Mouse (Mus musculus): ENCODE measurements at regions not wholly inside any gene's neighbourhood (a gene's known extent, or its start where the extent isn't known, plus 50 kb on each side); places are given as distances from the start of the nearest gene placed in this dataset.

GRCm38 (mm10) chr9:113340838-113341237 is 367.2 kb downstream of the Pdcd6ip start:
- Histone ChIP-seq H3K36me3 (no peaks in the 10 kb centered on the region), H3K9ac (no peak overlapping the region), H3K4me3 (replicated peaks) (no peak overlapping the region), H3K4me1 (peaks cover 7% of the 10 kb centered on the region), H3K4me2 (no peak overlapping the region), H3K9me3 (replicated peaks) (no peaks in the 10 kb centered on the region), H3K27ac (no peak overlapping the region), H3K27me3 (no peaks in the 10 kb centered on the region)
- ATAC-seq (replicated peaks; ENCODE audit: low FRiP score) = 0 out of 2 replicates have a peak, but pooled peaks have one; percentile 40
- WGBS = 47% methylated on average over 6 of the region's 6 CpGs

- Histone ChIP-seq H3K36me3 (no peaks in the 10 kb centered on the region), H3K9ac (no peak overlapping the region), H3K27ac (no peak overlapping the region), H3K4me2 (no peak overlapping the region), H3K27me3 (no peaks in the 10 kb centered on the region), H3K9me3 (replicated peaks) (no peaks in the 10 kb centered on the region), H3K4me3 (replicated peaks) (no peak overlapping the region), H3K4me1 (peaks cover 7% of the 10 kb centered on the region)
- 74% methylated on average over 3 of the region's 3 CpGs for WGBS
- no peak for ATAC-seq (replicated peaks; ENCODE audit: low FRiP score)
These were observed 368.0 kb downstream of the Pdcd6ip start for GRCm38 (mm10) chr9:113340036-113340435.

GRCm38 (mm10) chr9:113324489-113324888 is 383.6 kb downstream of the Pdcd6ip start:
- 60% methylated on average over 3 of the region's 3 CpGs for WGBS
- no peaks in the 10 kb centered on the region for H3K9me3 ChIP-seq (replicated peaks)
- H3K9ac ChIP-seq = no peak overlapping the region
- H3K27ac ChIP-seq = no peak overlapping the region
- no peaks in the 10 kb centered on the region for H3K4me1 ChIP-seq
- H3K4me2 ChIP-seq = no peak overlapping the region
- no peak for ATAC-seq (replicated peaks; ENCODE audit: low FRiP score)
- H3K4me3 ChIP-seq (replicated peaks) = no peak overlapping the region
- H3K27me3 ChIP-seq = no peaks in the 10 kb centered on the region
- H3K36me3 ChIP-seq = no peaks in the 10 kb centered on the region

- H3K4me1 ChIP-seq = no peaks in the 10 kb centered on the region
- no peak for ATAC-seq (replicated peaks; ENCODE audit: low FRiP score)
- H3K9ac ChIP-seq = no peak overlapping the region
- H3K27ac ChIP-seq = no peak overlapping the region
- H3K4me3 ChIP-seq (replicated peaks) = no peak overlapping the region
- H3K9me3 ChIP-seq (replicated peaks) = no peaks in the 10 kb centered on the region
- 71% methylated on average over 7 of the region's 7 CpGs for WGBS
- H3K36me3 ChIP-seq = no peaks in the 10 kb centered on the region
- no peaks in the 10 kb centered on the region for H3K27me3 ChIP-seq
- H3K4me2 ChIP-seq = no peak overlapping the region
These were observed 398.1 kb downstream of the Pdcd6ip start for GRCm38 (mm10) chr9:113309707-113310574.

DNA sequence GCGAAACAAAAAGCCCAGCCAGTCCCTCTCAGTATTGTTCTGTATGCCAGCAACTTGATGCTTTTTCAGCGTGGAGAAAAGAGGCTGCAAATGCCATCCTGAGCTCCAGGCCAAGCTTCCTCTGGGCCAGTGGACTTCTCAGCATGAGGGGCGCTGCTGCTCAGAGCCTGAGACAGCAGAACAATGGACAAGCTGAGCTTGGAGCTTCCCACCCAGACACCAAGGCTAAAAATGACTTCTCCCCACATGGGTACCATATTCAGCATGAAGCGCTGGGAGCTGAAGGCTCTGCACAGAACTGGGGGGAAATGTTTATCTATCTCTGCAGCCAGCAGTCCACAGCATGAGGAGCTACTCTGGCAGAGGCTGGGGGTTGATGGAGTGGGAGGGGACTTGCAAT is 402.3 kb downstream of the Pdcd6ip start:
- Histone ChIP-seq H3K9me3 (replicated peaks) (no peaks in the 10 kb centered on the region), H3K9ac (no peak overlapping the region), H3K4me2 (no peak overlapping the region), H3K27ac (no peak overlapping the region), H3K4me3 (replicated peaks) (no peak overlapping the region), H3K4me1 (no peaks in the 10 kb centered on the region), H3K27me3 (no peaks in the 10 kb centered on the region), H3K36me3 (no peaks in the 10 kb centered on the region)
- ATAC-seq (replicated peaks; ENCODE audit: low FRiP score) = no peak
- WGBS = 63% methylated on average over 4 of the region's 4 CpGs

DNA sequence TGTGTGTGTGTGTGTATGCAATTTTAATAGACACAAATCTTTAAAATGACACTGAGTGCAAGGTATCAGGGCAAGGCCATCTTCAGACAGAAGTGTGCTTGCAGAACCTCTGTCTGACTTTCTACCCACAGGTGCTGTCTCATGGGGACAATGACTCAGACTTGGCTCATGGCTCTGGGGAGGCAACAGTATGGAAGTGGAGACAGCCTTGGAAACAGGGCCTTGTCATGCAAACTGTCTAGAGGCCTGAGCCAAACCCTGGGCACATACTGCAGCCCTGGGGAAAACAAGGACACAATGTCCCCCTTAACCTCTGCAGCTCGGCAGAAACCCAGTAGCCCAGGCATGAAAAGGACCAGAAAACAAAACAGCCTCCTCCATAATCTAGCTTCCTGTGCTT is 405.6 kb downstream of the Pdcd6ip start:
- WGBS = 27% methylated on average over 1 of the region's 1 CpGs
- Histone ChIP-seq H3K27me3 (no peaks in the 10 kb centered on the region), H3K36me3 (no peaks in the 10 kb centered on the region)

GRCm38 (mm10) chr9:113300846-113301245 is 407.2 kb downstream of the Pdcd6ip start:
- H3K9me3 ChIP-seq (replicated peaks) = no peaks in the 10 kb centered on the region
- no peak overlapping the region for H3K9ac ChIP-seq
- H3K27me3 ChIP-seq = no peaks in the 10 kb centered on the region
- no peak overlapping the region for H3K4me3 ChIP-seq (replicated peaks)
- H3K36me3 ChIP-seq = no peaks in the 10 kb centered on the region
- 25% methylated on average over 2 of the region's 2 CpGs for WGBS
- no peak overlapping the region for H3K4me2 ChIP-seq
- no peak for ATAC-seq (replicated peaks; ENCODE audit: low FRiP score)
- H3K4me1 ChIP-seq = peaks cover 7% of the 10 kb centered on the region
- no peak overlapping the region for H3K27ac ChIP-seq

More for the DNA sequence above, 405.6 kb downstream of the Pdcd6ip start:
- no peak overlapping the region for H3K9ac ChIP-seq
- H3K9me3 ChIP-seq (replicated peaks) = no peaks in the 10 kb centered on the region
- H3K4me1 ChIP-seq = no peaks in the 10 kb centered on the region
- H3K4me3 ChIP-seq (replicated peaks) = no peak overlapping the region
- no peak overlapping the region for H3K4me2 ChIP-seq
- no peak overlapping the region for H3K27ac ChIP-seq
- ATAC-seq (replicated peaks; ENCODE audit: low FRiP score) = no peak

GRCm38 (mm10) chr9:113299900-113300299 is 408.2 kb downstream of the Pdcd6ip start:
- 24% methylated on average over 3 of the region's 3 CpGs for WGBS
- Histone ChIP-seq H3K9me3 (replicated peaks) (no peaks in the 10 kb centered on the region), H3K9ac (no peak overlapping the region), H3K4me2 (no peak overlapping the region), H3K27ac (no peak overlapping the region), H3K36me3 (no peaks in the 10 kb centered on the region), H3K4me3 (replicated peaks) (no peak overlapping the region), H3K4me1 (peaks cover 10% of the 10 kb centered on the region), H3K27me3 (no peaks in the 10 kb centered on the region)
- ATAC-seq (replicated peaks; ENCODE audit: low FRiP score) = no peak

- no peaks in the 10 kb centered on the region for H3K27me3 ChIP-seq
- WGBS = 27% methylated on average over 5 of the region's 5 CpGs
- peaks cover 10% of the 10 kb centered on the region for H3K4me1 ChIP-seq
- H3K9ac ChIP-seq = no peak overlapping the region
- no peak overlapping the region for H3K4me3 ChIP-seq (replicated peaks)
- H3K36me3 ChIP-seq = no peaks in the 10 kb centered on the region
- H3K27ac ChIP-seq = peak overlapping the region; percentile 49
- H3K9me3 ChIP-seq (replicated peaks) = no peaks in the 10 kb centered on the region
- no peak overlapping the region for H3K4me2 ChIP-seq
- peak; percentile 45 for ATAC-seq (replicated peaks; ENCODE audit: low FRiP score)
These were observed 412.1 kb downstream of the Pdcd6ip start for GRCm38 (mm10) chr9:113295850-113296467.

GRCm38 (mm10) chr9:113287397-113287796 is 420.7 kb downstream of the Pdcd6ip start:
- 18% methylated on average over 4 of the region's 4 CpGs for WGBS
- no peaks in the 10 kb centered on the region for H3K4me1 ChIP-seq
- no peaks in the 10 kb centered on the region for H3K27me3 ChIP-seq
- H3K36me3 ChIP-seq = no peaks in the 10 kb centered on the region
- ATAC-seq (replicated peaks; ENCODE audit: low FRiP score) = no peak
- no peak overlapping the region for H3K9ac ChIP-seq
- H3K4me2 ChIP-seq = no peak overlapping the region
- H3K4me3 ChIP-seq (replicated peaks) = no peak overlapping the region
- no peaks in the 10 kb centered on the region for H3K9me3 ChIP-seq (replicated peaks)
- H3K27ac ChIP-seq = no peak overlapping the region

GRCm38 (mm10) chr9:113283244-113283643 is 424.8 kb downstream of the Pdcd6ip start:
- ATAC-seq (replicated peaks; ENCODE audit: low FRiP score) = no peak
- no peaks in the 10 kb centered on the region for H3K36me3 ChIP-seq
- no peaks in the 10 kb centered on the region for H3K27me3 ChIP-seq
- H3K9me3 ChIP-seq (replicated peaks) = no peaks in the 10 kb centered on the region
- no peak overlapping the region for H3K4me3 ChIP-seq (replicated peaks)
- no peak overlapping the region for H3K4me2 ChIP-seq
- no peaks in the 10 kb centered on the region for H3K4me1 ChIP-seq
- no peak overlapping the region for H3K9ac ChIP-seq
- H3K27ac ChIP-seq = no peak overlapping the region
- 65% methylated on average over 1 of the region's 1 CpGs for WGBS

- H3K27me3 ChIP-seq = no peaks in the 10 kb centered on the region
- no peak overlapping the region for H3K4me3 ChIP-seq (replicated peaks)
- no peaks in the 10 kb centered on the region for H3K36me3 ChIP-seq
- WGBS = 77% methylated on average over 4 of the region's 4 CpGs
- no peaks in the 10 kb centered on the region for H3K9me3 ChIP-seq (replicated peaks)
- no peak for ATAC-seq (replicated peaks; ENCODE audit: low FRiP score)
- H3K27ac ChIP-seq = no peak overlapping the region
- no peak overlapping the region for H3K9ac ChIP-seq
- no peaks in the 10 kb centered on the region for H3K4me1 ChIP-seq
- H3K4me2 ChIP-seq = no peak overlapping the region
These were observed 437.5 kb downstream of the Pdcd6ip start for GRCm38 (mm10) chr9:113270595-113270994.

Data from kidney, embryonic 15.5 days (tissue).